10 mouse cellular contexts compared by ENCODE assay signal in genomic region chr2:33179171-33179929, GRCm38 (mm10). TPM values are rescaled to one million over a fixed set of nuclear protein-coding genes. Genes with fewer than 3 reads are reported as not detected.
A peak's percentile ranks its signal among the peaks of the same experiment; 100 is the strongest.
DNase-seq lines count a peak whose midpoint lies in the region; ATAC-seq and TF ChIP-seq lines count a peak whose summit lies in the region.
"Had no signal": no experiment of that assay in that cellular context is flagged by ENCODE, and none has a peak within 500 bp of the region (broad histone marks: within the 10 kb centered on the region; RNA-seq: fewer than 3 reads in every experiment).

No protein-coding gene starts in this region.

- intact Hi-C loops in heart, adult 2 months (cut with DNase I), result no loop called here
- intact Hi-C loops in heart, postnatal 36 days (cut with DNase I), result no loop called here

- no peak for TF ChIP-seq EP300 in heart, adult 2 months (IDR thresholded peaks at IDR 0.05; ENCODE audit: insufficient read depth, low read depth, low read length)
- TF ChIP-seq EP300 in stomach, postnatal 0 days (optimal IDR thresholded peaks at IDR 0.05), result no peak

- H3K4me3 ChIP-seq in heart, adult 2 months, result no peak overlapping the region
- H3K4me3 ChIP-seq in neural tube, embryonic 13.5 days, result no peak overlapping the region
- no peak overlapping the region for H3K4me3 ChIP-seq in limb, embryonic 10.5 days
- H3K4me3 ChIP-seq in stomach, postnatal 0 days (ENCODE audit: low read depth, low read length), result no peak overlapping the region

- WGBS in heart, adult 2 months, result 78% methylated on average over 14 of the region's 14 CpGs
- WGBS in neural tube, embryonic 13.5 days, result 52% methylated on average over 14 of the region's 14 CpGs
- WGBS in limb, embryonic 10.5 days, result 69% methylated on average over 14 of the region's 14 CpGs
- 74% methylated on average over 14 of the region's 14 CpGs for WGBS in stomach, postnatal 0 days

- no peak overlapping the region for H3K4me2 ChIP-seq in neural tube, embryonic 13.5 days
- no peak overlapping the region for H3K4me2 ChIP-seq in stomach, postnatal 0 days (replicated peaks; ENCODE audit: low read depth)

- H3K36me3 ChIP-seq in heart, adult 2 months (ENCODE audit: control insufficient read depth, insufficient read depth, low read length), result no peaks in the 10 kb centered on the region
- no peaks in the 10 kb centered on the region for H3K36me3 ChIP-seq in neural tube, embryonic 13.5 days
- no peaks in the 10 kb centered on the region for H3K36me3 ChIP-seq in limb, embryonic 10.5 days
- H3K36me3 ChIP-seq in stomach, postnatal 0 days (ENCODE audit: control insufficient read depth, insufficient read depth, low read length), result no peaks in the 10 kb centered on the region

- no peak for TF ChIP-seq POLR2A in heart, adult 2 months (IDR thresholded peaks at IDR 0.05; ENCODE audit: insufficient read depth, low read depth, low read length)

- no peak for TF ChIP-seq CTCF in heart, adult 2 months (IDR thresholded peaks at IDR 0.05)
- no peak for TF ChIP-seq CTCF in stomach, postnatal 0 days (IDR thresholded peaks at IDR 0.05; ENCODE audit: low read depth)

- H3K9ac ChIP-seq in heart, adult 2 months (ENCODE audit: low read depth, low read length), result no peak overlapping the region
- peak overlapping the region; percentile 38 for H3K9ac ChIP-seq in neural tube, embryonic 13.5 days
- H3K9ac ChIP-seq in stomach, postnatal 0 days (ENCODE audit: low read length), result no peak overlapping the region

- DNase-seq in heart, adult 2 months, result no peak
- no peak for DNase-seq in heart, postnatal 36 days
- no peak for DNase-seq in neural tube, embryonic 10.5 days (ENCODE audit: extremely low spot score, low spot score)
- DNase-seq in limb, embryonic 10.5 days (ENCODE audit: low spot score), result no peak
- no peak for DNase-seq in stomach, postnatal 0 days (ENCODE audit: low spot score)
- no peak for DNase-seq in right cerebral cortex, postnatal 10 days (ENCODE audit: low spot score in 2 of 2)
- DNase-seq in embryo, embryonic 11 days, result no peak
- DNase-seq: adrenal gland, postnatal 10 days; lung, adult 2 months had no signal

- peak; percentile 51; the same call in 1 of the 2 replicates for ATAC-seq in neural tube, embryonic 13.5 days (ENCODE audit: low read depth)
- ATAC-seq in stomach, postnatal 0 days (ENCODE audit: low FRiP score, low TSS enrichment), result no peak

- H3K9me3 ChIP-seq in neural tube, embryonic 13.5 days, result no peaks in the 10 kb centered on the region
- no peaks in the 10 kb centered on the region for H3K9me3 ChIP-seq in limb, embryonic 10.5 days (replicated peaks)
- H3K9me3 ChIP-seq in stomach, postnatal 0 days (ENCODE audit: control insufficient read depth, low read length), result no peaks in the 10 kb centered on the region

- H3K4me1 ChIP-seq in heart, adult 2 months (ENCODE audit: control insufficient read depth, insufficient read depth, low read length), result peaks cover 16% of the 10 kb centered on the region
- H3K4me1 ChIP-seq in neural tube, embryonic 13.5 days (replicated peaks), result peaks cover 42% of the 10 kb centered on the region
- H3K4me1 ChIP-seq in limb, embryonic 10.5 days, result peaks cover 42% of the 10 kb centered on the region
- peaks cover 7% of the 10 kb centered on the region; the same call in 1 of the 2 replicates for H3K4me1 ChIP-seq in stomach, postnatal 0 days (replicated peaks; ENCODE audit: control insufficient read depth, insufficient read depth)

- no peaks in the 10 kb centered on the region for H3K27me3 ChIP-seq in heart, adult 2 months (ENCODE audit: control insufficient read depth, insufficient read depth, low read length)
- H3K27me3 ChIP-seq in neural tube, embryonic 13.5 days, result no peaks in the 10 kb centered on the region
- H3K27me3 ChIP-seq in limb, embryonic 10.5 days (ENCODE audit: low read depth, poor library complexity, severe bottlenecking), result no peaks in the 10 kb centered on the region
- no peaks in the 10 kb centered on the region for H3K27me3 ChIP-seq in stomach, postnatal 0 days (ENCODE audit: control insufficient read depth, insufficient read depth, low read length)

- no peaks in the 10 kb centered on the region for H3K79me2 ChIP-seq in heart, adult 2 months (replicated peaks; ENCODE audit: control insufficient read depth, insufficient read depth, low read length)

- peak overlapping the region; percentile 26 for H3K27ac ChIP-seq in heart, adult 2 months
- H3K27ac ChIP-seq in neural tube, embryonic 13.5 days (replicated peaks), result peak overlapping the region; percentile 71
- peak overlapping the region; percentile 83 for H3K27ac ChIP-seq in limb, embryonic 10.5 days
- 0 out of 2 replicates have a peak overlapping the region, but pooled peaks have one; percentile 35 for H3K27ac ChIP-seq in stomach, postnatal 0 days (replicated peaks)

RNA-seq across cellular contexts. Expression of gene Angptl2, which starts 36.5 kb away (rescaled TPM):
- total RNA-seq in heart, adult 2 months (2021), result 10 to 100 TPM; 45.3 to 46.2 TPM
- polyA plus RNA-seq in heart, adult 2 months (2012; rRNA removed), result 91.4 and 128 TPM in 2 replicates
- total RNA-seq in heart, postnatal 36 days (2021), result 10 to 100 TPM; 51.2 to 67.0 TPM
- 18.2 and 18.9 TPM in 2 replicates for polyA plus RNA-seq in neural tube, embryonic 13.5 days (2015; fragmentation: Nextera tagmentation; extraction: Ambion mirVana)
- polyA plus RNA-seq in limb, embryonic 10.5 days (2016; fragmentation: Nextera tagmentation; extraction: Ambion mirVana), result 40.1 and 51.8 TPM in 2 replicates
- polyA plus RNA-seq in stomach, postnatal 0 days (2015; fragmentation: Nextera tagmentation; extraction: Ambion mirVana), result 35.3 and 37.3 TPM in 2 replicates

RNA-seq across cellular contexts. Expression of gene Garnl3, which starts 47.9 kb away (rescaled TPM):
- 1 to 10 TPM; 3.6 to 3.8 TPM for total RNA-seq in heart, adult 2 months (2021)
- 1.9 and 2.3 TPM in 2 replicates for polyA plus RNA-seq in heart, adult 2 months (2012; rRNA removed)
- total RNA-seq in heart, postnatal 36 days (2021), result 1 to 10 TPM; 3.1 to 4.7 TPM
- 27.6 and 33.4 TPM in 2 replicates for polyA plus RNA-seq in neural tube, embryonic 13.5 days (2015; fragmentation: Nextera tagmentation; extraction: Ambion mirVana)
- polyA plus RNA-seq in limb, embryonic 10.5 days (2016; fragmentation: Nextera tagmentation; extraction: Ambion mirVana), result 8.6 and 9.4 TPM in 2 replicates
- polyA plus RNA-seq in stomach, postnatal 0 days (2015; fragmentation: Nextera tagmentation; extraction: Ambion mirVana), result 5.6 and 6.7 TPM in 2 replicates

Comparison
In these comparisons a context has a peak if more than half of its experiments do, and no peak if none do; other contexts are left out.
1. H3K27ac ChIP-seq: peak in every context shown above with its lines; median percentile 83 in limb, embryonic 10.5 days; 71 in neural tube, embryonic 13.5 days; 35 in stomach, postnatal 0 days; 26 in heart, adult 2 months.